9 mouse cellular contexts compared by ENCODE assay signal in genomic region chr7:73715928-73716749, GRCm38 (mm10). TPM values are rescaled to one million over a fixed set of nuclear protein-coding genes. Genes with fewer than 3 reads are reported as not detected.
A peak's percentile ranks its signal among the peaks of the same experiment; 100 is the strongest.
DNase-seq lines count a peak whose midpoint lies in the region; ATAC-seq and TF ChIP-seq lines count a peak whose summit lies in the region.
"Had no signal": no experiment of that assay in that cellular context is flagged by ENCODE, and none has a peak within 500 bp of the region (broad histone marks: within the 10 kb centered on the region; RNA-seq: fewer than 3 reads in every experiment).

No protein-coding gene starts in this region.

- 61% methylated on average over 15 of the region's 15 CpGs for WGBS in heart, embryonic 10.5 days
- WGBS in midbrain, embryonic 15.5 days = 44% methylated on average over 15 of the region's 15 CpGs

- no peaks in the 10 kb centered on the region for H3K36me3 ChIP-seq in heart, embryonic 10.5 days
- no peaks in the 10 kb centered on the region for H3K36me3 ChIP-seq in midbrain, embryonic 15.5 days (replicated peaks)

- H3K27me3 ChIP-seq in heart, embryonic 10.5 days (ENCODE audit: insufficient read depth, poor library complexity, severe bottlenecking) = peaks cover 3% of the 10 kb centered on the region; the same call in 1 of the 2 replicates
- H3K27me3 ChIP-seq in midbrain, embryonic 15.5 days (replicated peaks) = no peaks in the 10 kb centered on the region

- intact Hi-C loops in gastrocnemius, postnatal 36 days (cut with DNase I) = no loop called here
- intact Hi-C loops in left cerebral cortex, adult 2 months (cut with DNase I) = no loop called here

- no peak overlapping the region for H3K4me2 ChIP-seq in midbrain, embryonic 15.5 days

- H3K4me3 ChIP-seq in heart, embryonic 10.5 days = no peak overlapping the region
- no peak overlapping the region for H3K4me3 ChIP-seq in left cerebral cortex, adult 2 months
- H3K4me3 ChIP-seq in midbrain, embryonic 15.5 days = no peak overlapping the region

- no peak for TF ChIP-seq CTCF in left cerebral cortex, adult 2 months (IDR thresholded peaks at IDR 0.05)

- no peak overlapping the region for H3K9ac ChIP-seq in midbrain, embryonic 15.5 days

- 0 out of 2 replicates have a peak, but pooled peaks cover 4% of the 10 kb centered on the region for H3K9me3 ChIP-seq in heart, embryonic 10.5 days
- H3K9me3 ChIP-seq in midbrain, embryonic 15.5 days = no peaks in the 10 kb centered on the region

- H3K4me1 ChIP-seq in heart, embryonic 10.5 days = peaks cover 13% of the 10 kb centered on the region
- H3K4me1 ChIP-seq in midbrain, embryonic 15.5 days = peaks cover 4% of the 10 kb centered on the region; the same call in 1 of the 2 replicates

- H3K27ac ChIP-seq in heart, embryonic 10.5 days = no peak overlapping the region
- 0 out of 2 replicates have a peak overlapping the region, but pooled peaks have one; percentile 32 for H3K27ac ChIP-seq in left cerebral cortex, adult 2 months
- 0 out of 2 replicates have a peak overlapping the region, but pooled peaks have one; percentile 23 for H3K27ac ChIP-seq in midbrain, embryonic 15.5 days

- peak; percentile 96 for DNase-seq in heart, adult 11 months
- no peak for DNase-seq in heart, embryonic 10.5 days (ENCODE audit: low spot score)
- DNase-seq in embryo, embryonic 11 days = peak; percentile 66
- DNase-seq in gastrocnemius, postnatal 36 days = peak; percentile 25 to 36
- peak in 1 of 2 experiments; percentile 22 for DNase-seq in left cerebral cortex, adult 2 months (ENCODE audit: extremely low spot score in 1 of 2, low spot score in 2 of 2)
- DNase-seq in thymus, postnatal 0 days (ENCODE audit: low spot score) = no peak
- DNase-seq in thymus, postnatal 10 days (ENCODE audit: low spot score in 2 of 2) = no peak

- peak; percentile 74 for ATAC-seq in midbrain, embryonic 15.5 days (replicated peaks)

RNA-seq across cellular contexts. Expression of gene Fam174b, which starts 24.0 kb away (rescaled TPM):
- 21.0 and 24.1 TPM in 2 replicates for polyA plus RNA-seq in heart, embryonic 10.5 days (2016; fragmentation: Nextera tagmentation; extraction: Ambion mirVana)
- total RNA-seq in gastrocnemius, postnatal 36 days (2021) = 1 to 10 TPM; 1.3 to 2.3 TPM
- 10 to 100 TPM; 32.9 to 33.8 TPM for total RNA-seq in left cerebral cortex, adult 2 months (2021)
- polyA plus RNA-seq in midbrain, embryonic 15.5 days (2015; fragmentation: Nextera tagmentation; extraction: Ambion mirVana) = 34.4 and 36.1 TPM in 2 replicates
- polyA plus RNA-seq in thymus, postnatal 0 days (2015; fragmentation: Nextera tagmentation; extraction: Ambion mirVana) = 10.4 and 11.7 TPM in 2 replicates
- polyA plus RNA-seq: C2C12 had no signal

Comparison
In these comparisons a context has a peak if more than half of its experiments do, and no peak if none do; other contexts are left out.
1. DNase-seq: peak in heart, adult 11 months (single experiment), embryo, embryonic 11 days (single experiment) and gastrocnemius, postnatal 36 days (2 of 2); none in heart, embryonic 10.5 days (single experiment), thymus, postnatal 0 days (single experiment) and thymus, postnatal 10 days (0 of 2).